Mouse (Mus musculus) CD8-positive naive resting alpha-beta T cell, adult 2 months (primary cell): ENCODE data around the gene Nhsl1.
"Not testable (repeated sequence)": the region's sequence is repeated elsewhere in the genome, so short reads cannot be mapped to it uniquely, and the experiment has no call there.

Source experiments
- DNase-seq, 2 experiments: peaks; one replicate each; pipeline ENCODE4 v3.0.0; 2022; ENCODE audit warnings: low read depth in 2 of 2, low spot score in 2 of 2

Nhsl1 gene

GRCm38 (mm10) chr10:18435938-18436337, 117.2 kb downstream of the Nhsl1 start:
- DNase-seq: no peak

GRCm38 (mm10) chr10:18437584-18437983, 118.8 kb downstream of the Nhsl1 start:
- no peak for DNase-seq

GRCm38 (mm10) chr10:18445603-18446358, 127.0 kb downstream of the Nhsl1 start:
- no peak for DNase-seq

- no peak for DNase-seq
These were observed 127.6 kb downstream of the Nhsl1 start for GRCm38 (mm10) chr10:18446359-18446820.

GRCm38 (mm10) chr10:18447299-18447698, 128.5 kb downstream of the Nhsl1 start:
- no peak for DNase-seq

- not testable (repeated sequence) for DNase-seq
These were observed 130.1 kb downstream of the Nhsl1 start for GRCm38 (mm10) chr10:18448896-18449295.

- peak; percentile 34 to 46 for DNase-seq
These were observed 134.6 kb downstream of the Nhsl1 start for GRCm38 (mm10) chr10:18453380-18453779.

- no peak for DNase-seq
These were observed 135.4 kb downstream of the Nhsl1 start for GRCm38 (mm10) chr10:18454161-18454560.

GRCm38 (mm10) chr10:18455301-18455920, 136.6 kb downstream of the Nhsl1 start:
- no peak for DNase-seq

- no peak for DNase-seq
These were observed 139.2 kb downstream of the Nhsl1 start for GRCm38 (mm10) chr10:18457808-18458475.

- DNase-seq: no peak
These were observed 142.6 kb downstream of the Nhsl1 start for GRCm38 (mm10) chr10:18461336-18461735.

- no peak for DNase-seq
These were observed 144.5 kb downstream of the Nhsl1 start for GRCm38 (mm10) chr10:18463071-18463841.

- DNase-seq: no peak
These were observed 149.6 kb downstream of the Nhsl1 start for GRCm38 (mm10) chr10:18468396-18468795.

GRCm38 (mm10) chr10:18469279-18470135, 150.7 kb downstream of the Nhsl1 start:
- DNase-seq: peak; percentile 21 to 37

GRCm38 (mm10) chr10:18470351-18471060, 151.7 kb downstream of the Nhsl1 start:
- no peak for DNase-seq

- no peak for DNase-seq
These were observed 152.9 kb downstream of the Nhsl1 start for GRCm38 (mm10) chr10:18471648-18472047.

GRCm38 (mm10) chr10:18475126-18475525, 156.3 kb downstream of the Nhsl1 start:
- DNase-seq: no peak

- no peak for DNase-seq
These were observed 159.5 kb downstream of the Nhsl1 start for GRCm38 (mm10) chr10:18478294-18478693.

- DNase-seq: no peak
These were observed 160.5 kb downstream of the Nhsl1 start for GRCm38 (mm10) chr10:18479285-18479684.

- DNase-seq: no peak
These were observed 162.1 kb downstream of the Nhsl1 start for GRCm38 (mm10) chr10:18480836-18481235.
